Mouse (Mus musculus) limb, embryonic 14.5 days (tissue): ENCODE data around the gene Wnt10b. TPM values are rescaled to one million over a fixed set of nuclear protein-coding genes. Genes with fewer than 3 reads are reported as not detected.

Experiments used
- ATAC-seq: fragments of 200-750 bp; cut with Nextera tagmentation; 2 replicates; pipeline ENCODE4 v1.8.0; 2017; ENCODE audit warnings: low read depth, moderate number of reproducible peaks, moderate TSS enrichment; ENCODE audit not compliant: low FRiP score
- DNase-seq: peaks from one replicate; pipeline ENCODE4 v3.0.0-alpha.2; 2015; ENCODE audit warnings: low spot score
- H3K27ac ChIP-seq: fragments of 300-500 bp; sonication (generic); replicated peaks from 2 replicates; pipeline ENCODE4 v1.5.1; 2014; ENCODE audit warnings: low read depth, mild to moderate bottlenecking, low read length, moderate library complexity, mixed read lengths
- H3K27me3 ChIP-seq: fragments of 300-500 bp; sonication (generic); 2 replicates; pipeline ENCODE4 v1.6.1; 2014; ENCODE audit warnings: low read length, mixed read lengths; ENCODE audit not compliant: control insufficient read depth, insufficient read depth
- H3K36me3 ChIP-seq: fragments of 300-500 bp; sonication (generic); 2 replicates; pipeline ENCODE4 v1.6.1; 2014; ENCODE audit warnings: mild to moderate bottlenecking, low read length, moderate library complexity, mixed read lengths; ENCODE audit not compliant: control insufficient read depth, insufficient read depth
- H3K4me1 ChIP-seq: fragments of 300-500 bp; sonication (generic); 2 replicates; pipeline ENCODE4 v1.6.1; 2014; ENCODE audit warnings: antibody characterized with exemption, low read length, mixed read lengths; ENCODE audit not compliant: control insufficient read depth, insufficient read depth
- H3K4me2 ChIP-seq: fragments of 300-500 bp; sonication (generic); replicated peaks from 2 replicates; pipeline ENCODE4 v1.6.1; 2014; ENCODE audit warnings: low read depth, mild to moderate bottlenecking, low read length, moderate library complexity; ENCODE audit not compliant: severe bottlenecking
- H3K4me3 ChIP-seq: fragments of 300-500 bp; sonication (generic); replicated peaks from 2 replicates; pipeline ENCODE4 v1.5.1; 2014; ENCODE audit warnings: low read length
- H3K9ac ChIP-seq: fragments of 300-500 bp; sonication (generic); 2 replicates; pipeline ENCODE4 v1.6.1; 2014; ENCODE audit warnings: mild to moderate bottlenecking, low read depth, low read length, moderate library complexity; ENCODE audit not compliant: severe bottlenecking
- H3K9me3 ChIP-seq: fragments of 300-500 bp; sonication (generic); 2 replicates; pipeline ENCODE4 v1.6.1; 2016; ENCODE audit warnings: low read length; ENCODE audit not compliant: control insufficient read depth
- POLR2A ChIP-seq: fragments of 200-500 bp; IDR thresholded peaks from 2 replicates; pipeline ENCODE4 v1.8.0; 2012; ENCODE audit warnings: inconsistent platforms, mild to moderate bottlenecking, moderate library complexity, borderline replicate concordance; ENCODE audit not compliant: insufficient read depth, insufficient read length; ENCODE audit errors: extremely low read depth
- WGBS: fragments of 180-500 bp; shearing (Covaris S2); extraction: QIAGEN DNeasy Blood & Tissue Kit; methylation state at CpG from one replicate; pipeline ENCODE4 v1.1.7; 2014; 5-methylcytosine and 5-hydroxymethylcytosine counted together
- polyA plus RNA-seq, 2 experiments: library from polyadenylated mRNA; depleted of rRNA in 1 of 2; stranded (reverse) in 1 of 2; unstranded in 1 of 2; fragments of >200 nt; fragmentation: Nextera tagmentation in 1 of 2; extraction: Ambion mirVana in 1 of 2; gene quantifications; 2 replicates each; pipeline versions ENCODE4 v1.2.1 to v1.2.3; 2012 to 2014

The Wnt10b gene
- polyA plus RNA-seq, 2 experiments, result 6.3 to 14.9 TPM

GRCm38 (mm10) chr15:98804054-98804453, 26.1 kb upstream of the Wnt10b start:
- no peaks in the 10 kb centered on the region for H3K9me3 ChIP-seq
- DNase-seq, result peak; percentile 79
- no peak for TF ChIP-seq POLR2A
- H3K36me3 ChIP-seq, result no peaks in the 10 kb centered on the region
- peaks cover 21% of the 10 kb centered on the region for H3K4me1 ChIP-seq
- ATAC-seq, result no peak
- no peak overlapping the region for H3K9ac ChIP-seq
- peaks cover 97% of the 10 kb centered on the region for H3K27me3 ChIP-seq
- no peak overlapping the region for H3K27ac ChIP-seq
- WGBS, result under 1% methylated on average over 32 of the region's 32 CpGs
- peak overlapping the region; percentile 29 for H3K4me2 ChIP-seq
- H3K4me3 ChIP-seq, result 0 out of 2 replicates have a peak overlapping the region, but pooled peaks have one; percentile 7

- Histone ChIP-seq H3K4me2 (no peak overlapping the region), H3K4me3 (no peak overlapping the region), H3K36me3 (no peaks in the 10 kb centered on the region), H3K27me3 (peaks cover 97% of the 10 kb centered on the region), H3K9ac (no peak overlapping the region), H3K27ac (no peak overlapping the region), H3K4me1 (peaks cover 16% of the 10 kb centered on the region), H3K9me3 (no peaks in the 10 kb centered on the region)
- 5% methylated on average over 8 of the region's 8 CpGs for WGBS
- TF ChIP-seq POLR2A, result no peak
- no peak for ATAC-seq
- no peak for DNase-seq
Observed at GRCm38 (mm10) chr15:98802926-98803325, 25.0 kb upstream of the Wnt10b start.

GRCm38 (mm10) chr15:98799396-98799795, 21.4 kb upstream of the Wnt10b start:
- no peak overlapping the region for H3K9ac ChIP-seq
- DNase-seq (peak; percentile 79), ATAC-seq (no peak)
- H3K4me1 ChIP-seq, result no peaks in the 10 kb centered on the region
- no peaks in the 10 kb centered on the region for H3K9me3 ChIP-seq
- H3K4me2 ChIP-seq, result no peak overlapping the region
- TF ChIP-seq POLR2A, result no peak
- H3K4me3 ChIP-seq, result no peak overlapping the region
- no peak overlapping the region for H3K27ac ChIP-seq
- WGBS, result 12% methylated on average over 12 of the region's 12 CpGs
- H3K27me3 ChIP-seq, result peaks cover 97% of the 10 kb centered on the region
- no peaks in the 10 kb centered on the region for H3K36me3 ChIP-seq

GRCm38 (mm10) chr15:98798903-98799302, 21.0 kb upstream of the Wnt10b start:
- no peaks in the 10 kb centered on the region for H3K36me3 ChIP-seq
- H3K27me3 ChIP-seq, result peaks cover 97% of the 10 kb centered on the region
- DNase-seq, result no peak
- WGBS, result 50% methylated on average over 3 of the region's 3 CpGs
- no peak for TF ChIP-seq POLR2A
- H3K4me1 ChIP-seq, result no peaks in the 10 kb centered on the region
- H3K4me2 ChIP-seq, result no peak overlapping the region
- no peak overlapping the region for H3K4me3 ChIP-seq
- no peak for ATAC-seq
- no peaks in the 10 kb centered on the region for H3K9me3 ChIP-seq
- no peak overlapping the region for H3K9ac ChIP-seq
- H3K27ac ChIP-seq, result no peak overlapping the region

- WGBS, result 2% methylated on average over 28 of the region's 28 CpGs
Observed at GRCm38 (mm10) chr15:98797835-98798492, 20.0 kb upstream of the Wnt10b start.

More at GRCm38 (mm10) chr15:98797835-98798492, 20.0 kb upstream of the Wnt10b start:
- DNase-seq (no peak), ATAC-seq (no peak)
- TF ChIP-seq POLR2A, result no peak
- H3K4me1 ChIP-seq, result no peaks in the 10 kb centered on the region
- H3K36me3 ChIP-seq, result no peaks in the 10 kb centered on the region
- peaks cover 97% of the 10 kb centered on the region for H3K27me3 ChIP-seq
- no peak overlapping the region for H3K4me2 ChIP-seq
- H3K9ac ChIP-seq, result no peak overlapping the region
- H3K27ac ChIP-seq, result no peak overlapping the region
- H3K4me3 ChIP-seq, result no peak overlapping the region
- no peaks in the 10 kb centered on the region for H3K9me3 ChIP-seq
